Mouse (Mus musculus) T-helper 1 cell (primary cell): ENCODE data around the gene Fbxo42.
"Not testable (repeated sequence)": the region's sequence is repeated elsewhere in the genome, so short reads cannot be mapped to it uniquely, and the experiment has no call there.

Experiments
- in situ Hi-C: fragments of 300-600 bp; cut with MboI, MseI; formaldehyde crosslinking; loops from one replicate; pipeline ENCODE4 v1.15.1; 2025; ENCODE audit warnings: high pct_unique_total_duplicates

The Fbxo42 gene

DNA sequence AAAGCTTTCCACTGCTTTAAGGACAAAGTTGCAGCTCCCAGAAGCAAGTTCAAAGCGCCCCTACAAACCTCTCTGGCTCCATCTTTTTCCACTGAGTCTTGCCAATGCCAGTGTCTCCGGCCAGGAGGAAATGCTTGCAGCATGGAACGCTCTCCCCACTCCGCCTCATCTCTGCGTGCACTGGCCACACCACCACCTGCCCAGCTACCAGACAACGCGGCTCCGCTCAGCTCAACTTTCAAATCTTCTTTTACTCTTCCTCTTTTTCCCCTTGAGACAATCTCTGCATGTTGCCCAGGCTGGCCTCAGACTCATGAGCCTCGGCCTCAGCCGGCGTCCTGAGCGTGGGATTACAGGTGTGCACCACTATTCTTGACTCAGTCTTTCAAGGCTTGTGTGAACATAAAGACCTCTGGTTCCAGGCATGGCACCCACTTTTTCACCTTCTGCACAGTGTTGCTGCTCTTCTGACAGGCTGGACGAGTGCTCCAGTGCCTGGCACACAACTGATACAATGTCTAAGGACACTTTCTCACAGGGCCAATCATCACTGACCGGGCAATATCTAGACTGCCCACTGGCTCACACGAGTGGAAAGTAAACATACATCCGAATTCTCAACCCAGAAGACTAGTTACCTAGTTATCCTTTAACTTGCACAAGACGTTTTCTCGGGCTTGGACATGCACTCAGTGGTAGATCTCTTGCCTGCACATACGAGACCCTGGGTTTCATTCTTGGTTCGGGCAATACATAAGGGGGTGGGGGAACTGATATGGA lies 12.8 kb upstream of the Fbxo42 start:
- in situ Hi-C loops = loop anchor here (5.0 kb wide), 1 partner anchor 77 kb away; the partner anchor contains the start of gene Rsg1

DNA sequence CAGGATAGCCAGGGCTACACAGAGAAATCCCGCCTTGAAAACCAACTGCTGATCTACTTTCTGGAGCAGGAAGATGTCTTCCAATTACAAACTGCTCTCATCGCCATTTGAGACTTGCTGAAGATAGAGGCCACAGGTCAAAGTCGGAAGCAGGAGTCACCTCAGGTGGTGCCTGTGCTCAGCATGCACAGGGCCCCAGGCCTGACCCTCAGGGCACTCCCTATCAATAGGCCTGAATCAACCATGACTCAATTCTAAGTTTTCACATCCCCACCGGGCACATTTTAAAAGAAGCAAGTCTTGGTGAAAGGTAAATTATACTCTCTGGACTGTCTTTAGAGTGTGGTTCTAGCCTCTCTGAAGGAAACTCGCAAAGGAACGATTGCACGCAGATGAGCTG lies 11.6 kb upstream of the Fbxo42 start:
- in situ Hi-C loops = loop anchor here (5.0 kb wide), 1 partner anchor 76 kb away; the partner anchor contains the start of gene Rsg1

DNA sequence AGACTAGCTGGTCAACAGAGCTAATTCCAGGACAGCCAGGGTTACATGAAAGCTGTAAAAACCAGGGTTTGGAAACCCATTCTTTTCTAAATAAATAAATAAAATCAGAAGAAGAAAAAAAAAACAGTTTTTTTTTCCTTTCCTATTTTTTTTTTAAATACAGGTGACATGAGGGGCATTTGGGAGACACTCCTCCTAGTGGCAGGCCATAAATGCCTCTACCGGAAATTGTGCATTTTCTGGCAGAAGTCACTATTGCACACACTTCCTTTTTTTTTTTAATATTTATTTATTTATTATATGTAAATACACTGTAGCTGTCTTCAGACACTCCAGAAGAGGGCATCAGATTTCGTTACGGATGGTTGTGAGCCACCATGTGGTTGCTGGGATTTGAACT lies 10.0 kb upstream of the Fbxo42 start:
- in situ Hi-C loops = loop anchor here (5.0 kb wide), 1 partner anchor 75 kb away; the partner anchor contains the start of gene Rsg1

DNA sequence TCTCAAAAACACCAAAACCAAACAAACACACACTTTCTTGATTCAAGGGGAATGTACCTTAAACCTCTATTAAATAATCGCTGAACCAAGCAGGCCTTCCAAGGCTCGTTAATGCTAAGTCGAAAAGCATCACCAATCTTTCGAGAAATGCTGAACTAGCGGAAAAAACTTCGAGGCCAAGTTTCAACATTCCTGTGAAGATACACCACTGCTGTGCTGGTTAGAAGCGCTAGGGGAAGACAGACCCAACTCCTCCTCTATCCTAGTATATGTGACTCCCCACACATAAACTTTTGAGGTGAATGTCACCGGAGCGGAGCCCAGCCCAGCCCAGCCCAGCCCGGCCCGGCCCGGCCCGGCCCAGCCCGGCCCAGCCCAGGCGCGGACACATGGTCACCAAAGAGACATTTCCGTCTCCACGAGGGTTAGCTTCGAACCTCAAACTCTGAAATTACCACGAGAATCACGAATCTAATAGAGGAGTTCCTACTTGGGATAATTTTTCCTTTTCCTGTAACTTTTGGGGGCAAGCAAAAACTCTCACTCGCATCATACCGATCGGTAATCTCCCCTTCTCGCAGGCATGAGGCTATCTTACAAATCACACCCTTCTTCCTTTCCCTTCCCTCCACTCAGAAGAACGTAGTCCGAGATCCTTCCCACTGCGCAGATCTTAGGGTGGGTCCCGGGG lies 9.1 kb upstream of the Fbxo42 start:
- in situ Hi-C loops = loop anchor here (5.0 kb wide), 1 partner anchor 74 kb away; the partner anchor contains the start of gene Rsg1

DNA sequence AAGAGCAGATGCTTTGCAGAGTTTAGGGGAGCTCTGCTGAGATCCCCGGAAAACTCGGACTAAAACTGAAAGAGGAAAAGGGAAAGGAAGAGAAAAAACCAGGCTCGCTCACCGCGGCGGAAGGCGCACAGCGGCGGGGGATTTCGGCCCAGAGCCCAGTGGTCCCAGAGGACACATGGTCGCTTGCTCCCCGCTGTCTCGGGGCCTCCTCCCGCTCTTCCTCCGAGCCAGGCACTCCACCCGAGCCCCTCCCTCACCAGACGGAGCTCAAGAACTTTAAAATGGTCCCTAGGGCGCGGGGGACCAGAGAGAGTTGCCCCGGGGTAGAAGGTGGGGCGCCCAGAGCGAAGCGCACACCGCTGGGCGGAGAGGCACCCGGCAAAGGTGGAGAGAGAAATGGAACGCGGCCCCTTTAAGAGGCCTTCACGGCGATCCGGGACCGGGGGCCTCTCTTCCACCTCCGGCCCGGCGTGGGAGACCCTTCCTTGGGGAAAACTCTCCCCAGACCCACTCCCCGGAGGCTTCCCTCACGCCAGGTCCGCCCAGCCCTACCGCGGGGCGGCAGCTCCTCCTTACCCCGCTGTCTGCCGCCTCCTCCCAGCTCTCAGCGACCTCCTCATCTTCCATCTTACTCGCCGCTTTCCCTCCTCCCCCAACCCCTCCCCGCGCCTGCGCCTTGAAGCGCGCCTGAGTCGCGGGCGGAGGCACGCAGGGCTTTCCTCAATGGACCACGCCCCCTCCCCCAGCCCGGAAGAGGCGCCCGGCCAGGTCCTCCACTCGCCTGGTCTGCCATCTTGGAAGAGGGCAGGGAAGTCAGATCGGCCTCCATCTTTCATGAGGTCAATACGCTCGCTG lies 8.4 kb upstream of the Fbxo42 start, which contains the start of gene Szrd1:
Gene Szrd1, minus strand, starts transcription at position 660 of the 855 bp plus-strand sequence.
- in situ Hi-C loops = loop anchor here (5.0 kb wide), 1 partner anchor 73 kb away; the partner anchor contains the start of gene Rsg1

DNA sequence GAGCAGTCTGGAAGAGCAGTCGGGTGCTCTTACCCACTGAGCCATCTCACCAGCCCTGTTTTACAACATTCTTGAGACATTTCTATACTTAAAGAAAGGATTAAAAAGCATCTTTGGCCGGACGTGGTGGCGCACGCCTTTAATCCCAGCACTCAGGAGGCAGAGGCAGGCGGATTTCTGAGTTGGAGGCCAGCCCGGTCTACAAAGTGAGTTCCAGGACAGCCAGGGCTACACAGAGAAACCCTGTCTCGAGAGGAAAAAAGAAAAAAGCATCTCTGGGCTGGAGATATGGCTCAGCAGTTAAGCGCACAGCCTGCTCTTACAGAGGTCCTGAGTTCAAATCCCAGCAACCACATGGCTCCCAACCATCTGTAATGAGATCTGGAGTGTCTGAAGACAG lies 7.4 kb upstream of the Fbxo42 start:
- in situ Hi-C loops = not testable (repeated sequence)

DNA sequence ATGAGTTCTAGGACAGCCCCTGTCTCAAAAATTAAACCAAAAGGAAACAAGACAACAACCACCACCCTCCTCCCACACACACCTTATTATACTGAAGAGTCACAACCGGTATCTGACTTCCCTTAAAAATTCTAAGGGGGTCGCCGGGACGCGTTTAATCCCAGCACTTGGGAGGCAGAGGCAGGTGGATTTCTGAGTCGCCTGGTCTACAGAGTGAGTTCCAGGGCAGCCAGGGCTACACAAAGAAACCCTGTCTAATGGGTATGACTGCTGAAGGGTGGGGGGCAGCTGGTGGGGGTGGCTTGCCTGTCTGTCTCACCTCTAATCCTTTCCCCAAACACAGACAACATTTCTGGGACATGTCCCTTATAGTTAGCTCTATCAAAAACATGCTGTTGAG lies 6.7 kb upstream of the Fbxo42 start:
- in situ Hi-C loops = no loop called here

DNA sequence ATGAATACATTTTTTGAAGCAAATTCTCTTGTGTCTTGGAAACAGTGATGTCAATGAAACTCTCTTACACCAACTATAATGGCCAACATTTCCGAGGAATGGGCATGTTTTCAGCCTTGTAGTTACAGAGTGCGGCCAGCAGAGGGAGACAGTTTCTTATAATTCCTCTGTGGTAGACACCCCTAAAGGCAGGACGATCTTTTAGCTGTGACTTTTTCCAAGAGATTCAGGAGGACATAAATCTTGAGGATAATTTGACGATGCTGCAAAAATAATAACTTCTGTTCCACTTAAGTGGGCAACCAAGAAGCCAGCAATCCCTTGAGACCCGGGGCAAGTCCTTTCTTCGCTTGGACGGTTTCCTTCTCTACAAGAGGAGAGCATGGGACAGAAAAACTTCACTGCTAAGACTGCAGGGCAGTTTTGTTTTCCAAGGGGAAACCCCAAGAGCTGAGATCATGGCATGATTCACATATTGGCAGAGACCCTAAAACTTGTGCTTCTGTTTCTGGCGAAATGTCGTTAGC lies 5.4 kb upstream of the Fbxo42 start:
- in situ Hi-C loops = no loop called here

DNA sequence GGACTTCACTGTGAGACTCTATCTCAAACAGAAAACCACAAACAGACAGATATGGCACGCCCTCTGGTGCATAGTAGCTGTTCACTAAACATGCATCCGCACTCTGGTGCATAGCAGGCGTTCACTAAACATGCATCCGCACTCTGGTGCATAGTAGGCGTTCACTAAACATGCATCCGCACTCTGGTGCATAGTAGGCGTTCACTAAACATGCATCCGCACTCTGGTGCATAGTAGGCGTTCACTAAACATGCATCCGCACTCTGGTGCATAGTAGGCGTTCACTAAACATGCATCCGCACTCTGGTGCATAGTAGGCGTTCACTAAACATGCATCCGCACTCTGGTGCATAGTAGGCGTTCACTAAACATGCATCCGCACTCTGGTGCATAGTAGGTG lies 2.6 kb upstream of the Fbxo42 start:
- in situ Hi-C loops = not testable (repeated sequence)

DNA sequence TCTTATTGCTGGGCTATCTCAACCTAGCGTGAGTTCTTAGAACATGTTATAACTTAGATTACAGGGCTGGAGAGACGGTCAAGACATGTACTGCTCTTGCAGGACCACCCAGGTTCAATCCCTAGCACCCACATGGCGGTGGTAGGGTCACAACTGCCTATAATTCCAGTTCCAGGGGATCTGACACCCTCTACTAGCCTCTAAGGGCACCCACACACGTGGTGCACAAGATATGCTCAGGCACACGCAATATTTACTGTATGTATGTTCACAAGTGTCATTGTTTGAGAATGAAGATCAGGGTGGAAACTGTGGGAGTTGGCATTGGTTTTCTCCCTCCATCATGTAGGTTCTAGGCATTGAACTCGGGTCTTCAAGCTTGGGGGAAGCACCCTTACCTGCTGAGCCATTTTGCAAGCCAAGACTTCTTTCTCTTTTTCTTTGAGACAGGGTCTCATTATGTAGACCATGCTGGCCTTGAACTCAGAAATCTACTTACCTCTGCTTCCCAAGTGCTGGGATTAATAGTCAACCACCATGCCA lies 1.2 kb upstream of the Fbxo42 start:
- in situ Hi-C loops = no loop called here

DNA sequence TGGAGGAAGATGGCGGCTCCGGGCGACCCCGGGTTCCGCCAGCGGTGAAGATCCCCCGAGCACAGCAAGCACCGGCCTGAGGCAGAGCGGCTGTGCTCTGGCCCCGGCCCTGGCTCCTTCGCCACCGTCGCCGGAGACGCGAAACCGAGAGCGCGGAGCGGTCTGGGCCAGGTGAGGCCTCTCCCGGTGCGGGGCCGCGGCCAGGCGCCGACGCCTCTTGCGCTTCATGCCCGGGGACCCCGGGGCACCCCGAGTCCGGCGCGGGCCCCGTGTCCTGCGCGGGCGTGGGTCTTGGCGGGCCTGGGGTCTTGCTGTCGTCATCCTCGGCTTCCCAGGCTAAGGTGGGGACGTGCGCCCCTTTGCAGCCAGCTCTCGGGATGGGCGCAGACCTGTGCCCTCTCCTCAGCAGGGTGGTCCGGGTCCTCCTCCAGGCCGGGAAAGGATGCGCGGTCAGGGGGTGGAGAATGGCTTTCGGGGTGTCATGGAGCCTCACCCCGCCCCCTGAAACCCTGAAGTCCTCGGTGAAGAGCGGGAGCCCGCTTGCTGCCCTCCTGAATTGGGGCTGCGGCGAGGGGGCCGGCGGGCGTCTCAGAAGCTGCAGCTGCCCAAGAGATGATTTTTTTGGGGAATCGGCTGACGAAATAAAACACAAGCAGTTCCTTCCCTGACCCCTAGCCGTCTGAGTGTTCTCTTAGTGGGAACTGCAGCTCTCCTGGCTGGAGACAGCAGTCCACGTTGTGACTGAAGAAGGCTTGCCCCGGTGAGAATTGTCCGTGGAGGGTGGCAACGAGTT lies 492 bp downstream of the Fbxo42 start:
- in situ Hi-C loops = no loop called here

DNA sequence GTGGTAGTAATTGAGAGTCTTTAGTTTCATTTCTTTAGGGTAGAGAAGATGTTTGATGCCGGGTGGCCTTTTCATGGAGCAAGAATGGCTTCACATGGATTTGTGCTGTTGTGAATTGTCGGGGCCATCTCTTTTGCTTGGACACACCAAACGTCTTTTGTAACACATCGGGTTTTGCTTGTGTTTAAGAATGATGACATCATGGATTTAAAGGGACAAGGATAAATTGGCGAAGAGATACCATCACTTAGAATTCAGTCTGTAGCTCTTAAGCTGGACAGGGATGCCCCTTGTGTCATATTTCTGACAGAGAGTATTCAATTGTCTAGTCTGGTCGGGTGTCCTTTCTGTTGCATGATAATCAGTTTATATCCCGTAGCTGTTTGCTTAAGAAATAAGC lies 1.4 kb downstream of the Fbxo42 start:
- in situ Hi-C loops = no loop called here

DNA sequence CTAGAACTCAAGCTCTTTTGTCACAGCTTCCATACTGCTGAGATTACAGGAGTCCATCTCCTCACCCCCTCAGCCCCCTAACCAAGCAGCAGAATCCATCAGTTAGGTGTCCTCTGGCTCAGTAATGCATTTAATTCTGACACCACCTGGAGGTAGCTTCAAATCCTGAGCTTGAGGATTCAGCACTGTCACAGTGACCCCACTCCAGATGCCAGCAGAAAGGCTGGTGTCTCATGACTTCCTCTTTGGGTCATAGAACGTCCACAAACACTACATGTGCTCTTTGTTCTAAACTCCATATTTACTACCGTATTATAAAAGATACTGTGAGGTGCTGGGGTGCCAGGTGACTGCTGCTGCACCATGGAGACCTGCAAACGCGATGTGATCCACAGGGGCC lies 9.8 kb downstream of the Fbxo42 start:
- in situ Hi-C loops = no loop called here

DNA sequence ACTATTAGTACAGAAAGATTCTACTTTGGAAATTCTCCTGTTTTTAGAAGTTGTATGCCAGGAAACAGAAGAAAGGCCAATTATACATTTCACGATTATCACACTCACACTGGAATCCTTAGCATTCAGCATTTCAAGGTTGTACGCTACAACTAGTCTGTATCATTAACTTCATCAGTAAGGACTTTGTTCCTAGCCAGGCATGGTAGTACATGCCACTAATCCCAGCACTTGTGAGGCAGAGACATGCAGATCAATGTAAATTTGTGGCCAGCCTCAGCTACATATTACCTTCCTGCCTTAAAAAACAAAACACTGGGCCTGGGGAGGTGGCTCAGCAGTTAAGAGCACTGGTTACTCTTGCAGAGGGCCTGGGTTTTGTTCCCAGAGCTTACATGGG lies 10.9 kb downstream of the Fbxo42 start:
- in situ Hi-C loops = no loop called here

DNA sequence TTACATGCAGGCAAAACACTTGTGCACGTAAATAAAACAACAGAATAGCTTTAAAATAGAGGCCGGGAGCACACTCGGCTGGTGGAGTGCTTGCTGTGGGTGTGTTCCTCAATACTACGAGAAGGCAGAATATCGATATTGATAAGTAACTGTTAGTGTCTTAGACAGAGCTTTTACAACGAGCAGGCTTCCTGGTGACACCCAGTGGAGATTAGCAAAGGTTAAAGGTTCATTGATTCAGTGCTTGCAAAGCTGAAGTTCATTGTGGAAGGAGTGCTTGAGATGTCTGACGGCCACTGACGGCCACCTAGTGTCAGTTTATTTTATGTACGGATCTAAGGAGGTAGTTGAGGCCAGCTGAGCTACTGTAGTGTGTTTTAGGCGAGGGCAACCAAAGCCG lies 11.4 kb downstream of the Fbxo42 start:
- in situ Hi-C loops = no loop called here

DNA sequence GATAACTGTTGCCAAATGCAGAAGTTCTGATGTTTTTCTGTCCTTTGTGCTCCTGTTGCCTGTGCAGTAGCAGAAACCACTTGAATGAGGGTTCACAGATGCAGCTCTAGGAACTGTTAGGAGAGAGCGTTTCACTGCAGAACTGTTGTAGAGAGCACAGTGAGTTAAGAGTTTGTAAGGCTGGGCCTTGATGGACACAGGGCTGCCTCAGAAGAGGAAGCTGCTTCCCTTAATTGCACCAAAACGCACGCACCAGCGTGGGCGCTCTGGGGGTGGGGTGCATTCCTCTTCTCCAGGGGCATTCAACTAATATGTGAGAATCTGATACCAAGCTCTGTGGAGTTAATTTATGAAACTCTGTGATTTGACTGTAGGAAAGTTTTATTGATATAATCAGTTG lies 12.0 kb downstream of the Fbxo42 start:
- in situ Hi-C loops = no loop called here

DNA sequence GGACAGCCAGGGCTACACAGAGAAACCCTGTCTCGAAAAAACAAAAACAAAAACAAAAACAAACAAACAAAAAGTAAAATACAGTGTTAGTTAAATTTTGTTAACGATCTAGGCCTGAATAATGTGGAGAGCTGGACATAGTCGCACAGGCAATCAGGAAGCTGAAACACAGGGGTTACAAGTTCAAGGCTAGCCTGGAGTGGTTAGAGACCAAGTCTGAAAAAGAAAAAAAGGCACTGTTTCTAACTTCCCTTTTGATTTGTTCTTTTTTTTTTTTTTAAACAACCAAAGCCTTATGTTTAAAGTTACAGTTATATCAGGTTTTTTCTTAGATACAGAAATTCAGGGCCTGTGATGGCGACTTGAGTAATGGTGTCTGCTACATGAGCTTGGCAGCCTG lies 12.5 kb downstream of the Fbxo42 start:
- in situ Hi-C loops = no loop called here

DNA sequence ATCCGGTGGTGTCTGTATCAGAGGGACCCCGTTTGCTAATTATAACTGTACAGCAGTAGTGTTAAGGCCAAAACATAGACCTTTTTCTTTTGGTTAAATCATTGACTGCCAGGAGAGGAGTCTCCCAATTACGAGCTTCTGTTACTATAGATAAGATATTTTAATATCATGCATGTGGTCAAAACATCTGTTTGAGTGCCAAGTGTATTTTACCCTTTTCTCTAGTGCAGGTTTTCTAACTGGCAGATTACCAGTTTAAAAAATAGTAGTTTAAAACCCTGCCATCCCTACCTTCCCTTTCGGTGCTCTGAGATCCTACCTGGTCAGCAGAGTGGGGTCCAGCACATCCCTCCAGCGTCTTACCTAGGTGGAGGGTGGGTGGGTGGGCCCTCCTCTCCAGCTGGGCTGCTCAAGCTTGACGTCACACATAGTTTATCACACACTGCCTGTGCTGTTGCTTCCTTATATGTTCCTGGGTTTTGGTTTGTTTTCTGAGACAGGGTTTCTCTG lies 14.0 kb downstream of the Fbxo42 start:
- in situ Hi-C loops = no loop called here

DNA sequence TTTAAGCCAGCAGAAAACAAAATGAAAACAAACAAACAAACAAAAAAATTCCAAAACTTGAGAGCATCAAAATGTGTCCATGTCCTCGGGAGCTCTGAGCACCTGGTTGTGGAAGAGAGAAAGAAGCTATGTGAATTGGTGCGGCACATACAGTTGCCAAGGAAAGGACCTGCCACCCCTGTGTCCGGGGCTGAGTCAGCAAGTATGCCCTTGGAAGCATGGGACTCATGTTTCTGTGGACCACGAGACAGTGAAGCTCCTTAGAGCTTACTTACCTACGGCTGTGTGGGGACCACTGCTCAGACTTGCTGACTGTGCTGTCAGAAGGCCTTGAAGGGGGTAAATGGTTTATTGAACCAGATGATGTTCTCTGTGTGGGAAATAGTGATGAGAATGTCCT lies 16.0 kb downstream of the Fbxo42 start:
- in situ Hi-C loops = no loop called here

DNA sequence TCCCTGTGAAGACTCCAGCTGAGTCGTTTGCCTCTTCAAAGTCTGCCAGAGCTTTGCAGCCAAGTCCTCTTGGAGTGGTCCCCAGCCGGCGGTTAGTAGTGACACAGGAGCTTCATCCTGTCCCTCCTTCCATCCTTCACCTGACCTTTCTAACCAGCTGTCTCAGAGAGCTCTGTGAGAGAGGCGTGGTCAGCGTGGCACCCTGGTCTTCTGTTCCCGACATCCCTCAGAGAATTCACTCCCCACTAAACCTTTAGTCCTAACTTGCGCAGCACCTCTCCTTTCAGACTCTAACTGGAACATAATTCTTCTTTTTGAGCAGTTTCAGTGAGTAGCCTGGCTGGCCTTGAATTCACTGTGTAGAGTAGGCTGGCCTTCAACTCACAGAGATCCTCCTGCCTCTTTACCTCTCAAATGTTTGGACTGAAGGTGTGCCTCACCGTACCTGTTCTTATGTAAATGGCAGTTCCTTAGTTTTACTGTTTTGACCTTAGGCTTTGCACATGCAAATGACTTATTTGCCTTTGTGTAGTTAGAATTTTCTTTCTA lies 18.1 kb downstream of the Fbxo42 start:
- in situ Hi-C loops = no loop called here
